Mouse (Mus musculus) limb, embryonic 11.5 days (tissue): ENCODE measurements around the gene Tbc1d30. TPM values are rescaled to one million over a fixed set of nuclear protein-coding genes. Genes with fewer than 3 reads are reported as not detected.

Source experiments
- ATAC-seq: fragments of 200-750 bp; cut with Nextera tagmentation; 2 replicates; pipeline ENCODE4 v1.8.0; 2017; ENCODE audit warnings: low read depth; ENCODE audit not compliant: insufficient number of reproducible peaks, low FRiP score, low TSS enrichment
- DNase-seq: peaks from one replicate; pipeline ENCODE4 v3.0.0-alpha.2; 2015; ENCODE audit warnings: low spot score
- H3K27ac ChIP-seq: fragments of 300-500 bp; sonication (generic); replicated peaks from 2 replicates; pipeline ENCODE4 v1.5.1; 2014; ENCODE audit warnings: low read depth, mild to moderate bottlenecking, low read length
- H3K27me3 ChIP-seq: fragments of 300-500 bp; sonication (generic); 2 replicates; pipeline ENCODE4 v1.6.1; 2014; ENCODE audit warnings: mild to moderate bottlenecking, low read length, mixed read lengths; ENCODE audit not compliant: control insufficient read depth, insufficient read depth
- H3K36me3 ChIP-seq: fragments of 300-500 bp; sonication (generic); 2 replicates; pipeline ENCODE4 v1.6.1; 2014; ENCODE audit warnings: mild to moderate bottlenecking, low read length, moderate library complexity, mixed read lengths; ENCODE audit not compliant: control insufficient read depth, insufficient read depth
- H3K4me1 ChIP-seq: fragments of 300-500 bp; sonication (generic); 2 replicates; pipeline ENCODE4 v1.6.1; 2014; ENCODE audit warnings: low read length, mixed read lengths; ENCODE audit not compliant: control insufficient read depth, insufficient read depth
- H3K4me2 ChIP-seq: fragments of 300-500 bp; sonication (generic); 2 replicates; pipeline ENCODE4 v1.6.1; 2014; ENCODE audit warnings: low read depth, mild to moderate bottlenecking, moderate library complexity; ENCODE audit not compliant: severe bottlenecking
- H3K4me3 ChIP-seq: fragments of 300-500 bp; sonication (generic); 2 replicates; pipeline ENCODE4 v1.5.1; 2014; ENCODE audit warnings: low read depth, low read length
- H3K9ac ChIP-seq: fragments of 300-500 bp; sonication (generic); 2 replicates; pipeline ENCODE4 v1.6.1; 2014; ENCODE audit warnings: mild to moderate bottlenecking, low read length
- H3K9me3 ChIP-seq: fragments of 300-500 bp; sonication (generic); 2 replicates; pipeline ENCODE4 v1.6.1; 2016; ENCODE audit warnings: low read length; ENCODE audit not compliant: control insufficient read depth
- WGBS: fragments of 180-500 bp; shearing (Covaris S2); extraction: QIAGEN DNeasy Blood & Tissue Kit; methylation state at CpG from one replicate; pipeline ENCODE4 v1.1.7; 2014; 5-methylcytosine and 5-hydroxymethylcytosine counted together
- polyA plus RNA-seq: library from polyadenylated mRNA; unstranded; fragments of >200 nt; fragmentation: Nextera tagmentation; extraction: Ambion mirVana; gene quantifications from 2 replicates; pipeline ENCODE4 v1.2.1, GENCODE M21; 2014

The Tbc1d30 gene
- polyA plus RNA-seq, 1 experiment from 2014 or later, result 0.45 TPM

- Histone ChIP-seq H3K9ac (no peak overlapping the region), H3K4me1 (peaks cover 18% of the 10 kb centered on the region), H3K36me3 (no peaks in the 10 kb centered on the region), H3K9me3 (no peaks in the 10 kb centered on the region), H3K27me3 (no peaks in the 10 kb centered on the region), H3K4me2 (no peak overlapping the region), H3K4me3 (no peak overlapping the region), H3K27ac (no peak overlapping the region)
- ATAC-seq (no peak), DNase-seq (peak; percentile 67)
- WGBS, result 78% methylated on average over 21 of the region's 21 CpGs
These were observed 104.1 kb downstream of the Tbc1d30 start for GRCm38 (mm10) chr10:121246971-121247370.

- H3K27me3 ChIP-seq, result no peaks in the 10 kb centered on the region
- no peak overlapping the region for H3K9ac ChIP-seq
- WGBS, result 38% methylated on average over 23 of the region's 23 CpGs
- H3K27ac ChIP-seq, result peak overlapping the region; percentile 65; the same call in 1 of the 2 replicates
- H3K36me3 ChIP-seq, result no peaks in the 10 kb centered on the region
- ATAC-seq (peak; percentile 71; the same call in 1 of the 2 replicates), DNase-seq (peak; percentile 56)
- H3K4me3 ChIP-seq, result no peak overlapping the region
- peaks cover 18% of the 10 kb centered on the region for H3K4me1 ChIP-seq
- H3K4me2 ChIP-seq, result no peak overlapping the region
- 0 out of 2 replicates have a peak, but pooled peaks cover 2% of the 10 kb centered on the region for H3K9me3 ChIP-seq
These were observed 107.5 kb downstream of the Tbc1d30 start for GRCm38 (mm10) chr10:121243373-121244207.

GRCm38 (mm10) chr10:121242596-121242995 lies 108.5 kb downstream of the Tbc1d30 start:
- no peak for ATAC-seq
- WGBS, result 84% methylated on average over 10 of the region's 10 CpGs

GRCm38 (mm10) chr10:121239065-121239464 lies 112.0 kb downstream of the Tbc1d30 start:
- ATAC-seq, result no peak
- WGBS, result 83% methylated on average over 10 of the region's 10 CpGs
- Histone ChIP-seq H3K4me3 (no peak overlapping the region), H3K9ac (no peak overlapping the region), H3K4me2 (no peak overlapping the region), H3K36me3 (no peaks in the 10 kb centered on the region), H3K27ac (no peak overlapping the region), H3K4me1 (peaks cover 15% of the 10 kb centered on the region; the same call in 1 of the 2 replicates), H3K27me3 (no peaks in the 10 kb centered on the region), H3K9me3 (0 out of 2 replicates have a peak, but pooled peaks cover 2% of the 10 kb centered on the region)
- DNase-seq, result no peak

More at GRCm38 (mm10) chr10:121242596-121242995, 108.5 kb downstream of the Tbc1d30 start:
- Histone ChIP-seq H3K9ac (no peak overlapping the region), H3K36me3 (no peaks in the 10 kb centered on the region), H3K4me3 (no peak overlapping the region), H3K9me3 (0 out of 2 replicates have a peak, but pooled peaks cover 2% of the 10 kb centered on the region), H3K4me1 (peaks cover 18% of the 10 kb centered on the region), H3K27me3 (no peaks in the 10 kb centered on the region), H3K4me2 (no peak overlapping the region), H3K27ac (peak overlapping the region; percentile 36; the same call in 1 of the 2 replicates)
- DNase-seq, result no peak

GRCm38 (mm10) chr10:121238551-121238950 lies 112.5 kb downstream of the Tbc1d30 start:
- H3K27ac ChIP-seq, result no peak overlapping the region
- 27% methylated on average over 16 of the region's 16 CpGs for WGBS

GRCm38 (mm10) chr10:121237377-121237776 lies 113.7 kb downstream of the Tbc1d30 start:
- ATAC-seq, result no peak
- H3K4me3 ChIP-seq, result no peak overlapping the region
- 88% methylated on average over 5 of the region's 5 CpGs for WGBS

More at GRCm38 (mm10) chr10:121238551-121238950, 112.5 kb downstream of the Tbc1d30 start:
- Histone ChIP-seq H3K4me2 (no peak overlapping the region), H3K4me3 (no peak overlapping the region), H3K36me3 (no peaks in the 10 kb centered on the region), H3K4me1 (peaks cover 11% of the 10 kb centered on the region; the same call in 1 of the 2 replicates), H3K9ac (no peak overlapping the region), H3K9me3 (0 out of 2 replicates have a peak, but pooled peaks cover 2% of the 10 kb centered on the region), H3K27me3 (no peaks in the 10 kb centered on the region)
- DNase-seq, result no peak
- no peak for ATAC-seq

GRCm38 (mm10) chr10:121235167-121235824 lies 115.8 kb downstream of the Tbc1d30 start:
- Histone ChIP-seq H3K9ac (no peak overlapping the region), H3K4me3 (no peak overlapping the region), H3K4me1 (no peaks in the 10 kb centered on the region), H3K27ac (0 out of 2 replicates have a peak overlapping the region, but pooled peaks have one; percentile 2), H3K4me2 (no peak overlapping the region), H3K36me3 (no peaks in the 10 kb centered on the region), H3K27me3 (no peaks in the 10 kb centered on the region), H3K9me3 (0 out of 2 replicates have a peak, but pooled peaks cover 2% of the 10 kb centered on the region)
- 68% methylated on average over 10 of the region's 10 CpGs for WGBS
- DNase-seq, result no peak
- ATAC-seq, result no peak

More at GRCm38 (mm10) chr10:121237377-121237776, 113.7 kb downstream of the Tbc1d30 start:
- DNase-seq, result no peak
- Histone ChIP-seq H3K27me3 (no peaks in the 10 kb centered on the region), H3K9me3 (0 out of 2 replicates have a peak, but pooled peaks cover 2% of the 10 kb centered on the region), H3K9ac (no peak overlapping the region), H3K36me3 (no peaks in the 10 kb centered on the region), H3K27ac (no peak overlapping the region), H3K4me1 (no peaks in the 10 kb centered on the region; the same call in 1 of the 2 replicates), H3K4me2 (no peak overlapping the region)

GRCm38 (mm10) chr10:121234476-121234875 lies 116.6 kb downstream of the Tbc1d30 start:
- 0 out of 2 replicates have a peak, but pooled peaks cover 2% of the 10 kb centered on the region for H3K9me3 ChIP-seq
- no peak overlapping the region for H3K4me3 ChIP-seq
- 73% methylated on average over 3 of the region's 3 CpGs for WGBS
- no peak for ATAC-seq
- no peak for DNase-seq
- no peaks in the 10 kb centered on the region for H3K36me3 ChIP-seq
- no peak overlapping the region for H3K4me2 ChIP-seq
- no peak overlapping the region for H3K9ac ChIP-seq
- no peaks in the 10 kb centered on the region for H3K27me3 ChIP-seq
- H3K4me1 ChIP-seq, result no peaks in the 10 kb centered on the region
- no peak overlapping the region for H3K27ac ChIP-seq
